Mouse (Mus musculus): ENCODE measurements around the gene Olfr1198. TPM values are rescaled to one million over a fixed set of nuclear protein-coding genes. Genes with fewer than 3 reads are reported as not detected.

The Olfr1198 gene
- not detected for total RNA-seq (2018; cell fraction: chromatin; rRNA removed)
- not detected for total RNA-seq (2018; cell fraction: cytosol; rRNA removed)
- total RNA-seq (2018; cell fraction: nucleus; rRNA removed), result not detected
- not detected in 3 replicates for polyA plus RNA-seq (2018)

DNA sequence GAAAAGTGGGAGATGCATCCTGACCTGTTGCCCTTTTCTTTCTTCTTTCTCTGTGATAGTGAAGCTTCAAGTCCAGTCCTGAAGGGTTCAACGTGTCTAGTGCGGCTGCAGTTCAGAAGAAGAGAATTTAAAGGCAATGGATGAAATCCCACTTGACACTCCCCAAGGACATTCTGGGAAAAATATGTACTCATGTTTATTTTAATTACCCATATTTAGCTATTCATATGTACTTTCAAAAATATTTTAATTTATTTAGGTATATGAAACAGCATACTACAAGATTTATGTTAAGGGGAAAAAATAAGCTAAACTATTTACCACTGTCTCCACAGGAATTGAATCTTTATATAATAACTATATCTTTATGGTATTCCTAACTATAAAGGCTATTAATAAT is at the start of gene Olfr1198:
TSS of gene Olfr1198 (minus strand) at position 101 of the 400 bp plus-strand sequence.
- no peaks in the 10 kb centered on the region for H3K79me2 ChIP-seq (ENCODE audit: inconsistent target)
- WGBS (ENCODE audit: missing documents), result 94% methylated on average over 2 of the region's 2 CpGs
- no peak within 1 kb of the TSS for H3K4me3 ChIP-seq (ENCODE audit: inconsistent target)
- no peaks in the 10 kb centered on the region for H3K36me3 ChIP-seq (ENCODE audit: inconsistent target)
- H3K27ac ChIP-seq, result no peak within 1 kb of the TSS

DNA sequence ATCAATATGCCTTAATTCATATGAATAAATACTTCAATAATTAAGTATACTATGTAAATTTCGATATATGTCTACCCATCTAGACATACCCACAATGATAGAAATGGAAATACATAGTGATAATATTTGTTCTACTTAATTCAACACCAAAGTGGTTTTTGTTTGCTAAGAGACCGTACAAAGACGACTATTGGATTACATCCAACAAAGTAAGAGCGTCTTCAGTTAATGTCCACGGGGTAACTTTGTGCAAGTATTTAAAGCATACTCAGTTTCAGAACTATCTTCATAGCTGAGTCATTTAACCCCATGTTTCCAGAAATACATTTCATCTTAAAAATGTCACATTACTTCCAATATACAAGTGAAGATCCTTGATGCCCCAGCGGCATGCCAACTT is 41.6 kb upstream of the Olfr1198 start, which contains the start of gene Olfr1201:
TSS of gene Olfr1201 (plus strand) at position 301 of the 400 bp plus-strand sequence.
- 87% methylated on average over 6 of the region's 6 CpGs for whole genome bisulfite sequencing (ENCODE audit: missing documents)
- Histone ChIP-seq H3K27ac (no peak within 1 kb of the TSS), H3K79me2 (ENCODE audit: inconsistent target) (no peaks in the 10 kb centered on the region), H3K4me3 (ENCODE audit: inconsistent target) (no peak within 1 kb of the TSS), H3K36me3 (ENCODE audit: inconsistent target) (no peaks in the 10 kb centered on the region)

DNA sequence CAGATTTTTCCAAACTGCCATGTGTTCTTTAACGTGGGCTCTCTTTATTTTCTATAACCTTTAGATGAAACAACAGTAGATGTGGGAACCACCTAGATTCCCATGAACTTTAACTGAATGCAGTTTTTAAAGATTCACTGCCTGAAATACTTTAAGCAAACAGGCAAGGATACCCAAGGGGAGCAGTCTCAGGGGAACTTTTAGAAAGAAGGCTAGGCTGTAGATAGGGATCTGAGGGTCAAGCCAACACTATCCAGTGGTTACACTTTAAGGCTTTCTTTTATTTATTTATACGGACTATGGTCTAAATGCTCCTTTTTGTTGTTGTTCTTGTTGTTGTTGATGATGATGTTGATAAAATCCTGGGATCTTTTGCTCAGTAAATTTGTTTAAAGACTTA is 19.2 kb upstream of the Olfr1198 start, which contains the start of gene Olfr1200:
TSS of gene Olfr1200 (minus strand) at position 101 of the 400 bp plus-strand sequence.
- Histone ChIP-seq H3K27ac (no peak within 1 kb of the TSS), H3K36me3 (ENCODE audit: inconsistent target) (no peaks in the 10 kb centered on the region), H3K4me3 (ENCODE audit: inconsistent target) (no peak within 1 kb of the TSS), H3K79me2 (ENCODE audit: inconsistent target) (no peaks in the 10 kb centered on the region)
- WGBS (ENCODE audit: missing documents), result 66% methylated on average over 2 of the region's 2 CpGs

- WGBS (ENCODE audit: missing documents), result 100% methylated on average over 2 of the region's 2 CpGs
- H3K36me3 ChIP-seq (ENCODE audit: inconsistent target), result no peaks in the 10 kb centered on the region
- H3K27ac ChIP-seq, result no peak within 1 kb of the TSS
- H3K4me3 ChIP-seq (ENCODE audit: inconsistent target), result no peak within 1 kb of the TSS
- no peaks in the 10 kb centered on the region for H3K79me2 ChIP-seq (ENCODE audit: inconsistent target)
These were observed 9.2 kb upstream of the Olfr1198 start, which contains the start of gene Olfr1199 for GRCm38 (mm10) chr2:88760369-88760768. Gene Olfr1199, minus strand, starts transcription at chr2:88760469.

GRCm38 (mm10) chr2:88743379-88743778 is 7.8 kb downstream of the Olfr1198 start:
- H3K36me3 ChIP-seq (ENCODE audit: inconsistent target), result no peaks in the 10 kb centered on the region
- no peak overlapping the region for H3K4me3 ChIP-seq (ENCODE audit: inconsistent target)
- no peak overlapping the region for H3K27ac ChIP-seq
- WGBS (ENCODE audit: missing documents), result 83% methylated on average over 3 of the region's 3 CpGs
- H3K79me2 ChIP-seq (ENCODE audit: inconsistent target), result no peaks in the 10 kb centered on the region

DNA sequence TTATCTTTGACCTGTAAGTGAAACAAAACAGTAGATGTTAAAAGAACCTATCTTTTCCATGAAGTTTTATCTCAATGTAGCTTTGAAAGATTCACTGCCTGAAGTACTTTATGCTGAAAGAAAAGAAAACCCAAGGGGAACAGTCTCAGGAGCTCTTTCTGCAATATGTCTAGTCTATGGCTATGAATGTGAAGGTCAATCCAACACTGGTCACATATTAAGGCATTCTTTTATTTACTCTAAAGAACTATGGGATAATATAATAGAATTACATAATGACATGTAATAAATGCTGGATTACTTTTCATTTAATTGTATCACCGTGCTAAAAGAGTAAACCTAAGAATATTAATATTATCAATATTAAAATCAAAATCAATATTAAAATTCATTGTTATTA is 18.9 kb downstream of the Olfr1198 start, which contains the start of gene Olfr1197:
TSS of gene Olfr1197 (minus strand) at position 101 of the 400 bp plus-strand sequence.
- H3K4me3 ChIP-seq (ENCODE audit: inconsistent target), result no peak within 1 kb of the TSS
- no peaks in the 10 kb centered on the region for H3K36me3 ChIP-seq (ENCODE audit: inconsistent target)
- H3K79me2 ChIP-seq (ENCODE audit: inconsistent target), result no peaks in the 10 kb centered on the region
- 88% methylated on average over 1 of the region's 1 CpGs for WGBS (ENCODE audit: missing documents)
- H3K27ac ChIP-seq, result no peak within 1 kb of the TSS

- Histone ChIP-seq H3K4me3 (ENCODE audit: inconsistent target) (no peak within 1 kb of the TSS), H3K79me2 (ENCODE audit: inconsistent target) (no peaks in the 10 kb centered on the region), H3K27ac (no peak within 1 kb of the TSS), H3K36me3 (ENCODE audit: inconsistent target) (no peaks in the 10 kb centered on the region)
- 83% methylated on average over 2 of the region's 2 CpGs for WGBS (ENCODE audit: missing documents)
These were observed 46.7 kb downstream of the Olfr1198 start, which contains the start of gene Olfr1196 for GRCm38 (mm10) chr2:88704497-88704896. Gene Olfr1196, minus strand, starts transcription at chr2:88704597.

Other genes with a start within 250 kb of the Olfr1198 start
- not detected in 3 replicates for gene Olfr1186, start 232.8 kb downstream of the Olfr1198 start, polyA plus RNA-seq (2018)
- not detected in 3 replicates for gene Olfr1188, start 194.4 kb downstream of the Olfr1198 start, polyA plus RNA-seq (2018)
- not detected in 3 replicates for gene Olfr1189, start 164.9 kb downstream of the Olfr1198 start, polyA plus RNA-seq (2018)
- not detected in 3 replicates for gene Olfr1191-ps1, start 110.8 kb downstream of the Olfr1198 start, polyA plus RNA-seq (2018)
- gene Olfr1192-ps1, start 102.9 kb downstream of the Olfr1198 start, polyA plus RNA-seq (2018), result not detected in 3 replicates
- not detected in 3 replicates for gene Olfr1193, start 75.7 kb downstream of the Olfr1198 start, polyA plus RNA-seq (2018)
- not detected in 3 replicates for gene Olfr1195, start 62.2 kb downstream of the Olfr1198 start, polyA plus RNA-seq (2018)
- not detected in 3 replicates for gene Olfr1196, start 46.8 kb downstream of the Olfr1198 start, polyA plus RNA-seq (2018)
- not detected in 3 replicates for gene Olfr1197, start 19.0 kb downstream of the Olfr1198 start, polyA plus RNA-seq (2018)
- not detected in 3 replicates for gene Olfr1199, start 9.1 kb upstream of the Olfr1198 start, polyA plus RNA-seq (2018)
- gene Olfr1200, start 19.1 kb upstream of the Olfr1198 start, polyA plus RNA-seq (2018), result not detected in 3 replicates
- not detected in 3 replicates for gene Olfr1201, start 41.7 kb upstream of the Olfr1198 start, polyA plus RNA-seq (2018)
- gene Olfr1202, start 63.1 kb upstream of the Olfr1198 start, polyA plus RNA-seq (2018), result not detected in 3 replicates
- gene Olfr1205, start 78.4 kb upstream of the Olfr1198 start, polyA plus RNA-seq (2018), result not detected in 3 replicates
- not detected in 3 replicates for gene Olfr1204, start 97.9 kb upstream of the Olfr1198 start, polyA plus RNA-seq (2018)
- gene Olfr1206, start 111.9 kb upstream of the Olfr1198 start, polyA plus RNA-seq (2018), result not detected in 3 replicates
- not detected in 3 replicates for gene Olfr1208, start 150.9 kb upstream of the Olfr1198 start, polyA plus RNA-seq (2018)
- gene Olfr1209, start 163.8 kb upstream of the Olfr1198 start, polyA plus RNA-seq (2018), result not detected in 3 replicates
- gene Olfr1211, start 186.7 kb upstream of the Olfr1198 start, polyA plus RNA-seq (2018), result not detected in 3 replicates
- gene Olfr1212, start 202.6 kb upstream of the Olfr1198 start, polyA plus RNA-seq (2018), result not detected in 3 replicates
- not detected in 3 replicates for gene Gm13762, start 228.9 kb upstream of the Olfr1198 start, polyA plus RNA-seq (2018)
- not detected in 3 replicates for gene Olfr1214, start 241.3 kb upstream of the Olfr1198 start, polyA plus RNA-seq (2018)